Mouse (Mus musculus): ENCODE measurements around the gene Adat1. TPM values are rescaled to one million over a fixed set of nuclear protein-coding genes. Genes with fewer than 3 reads are reported as not detected.
"Not testable (repeated sequence)": the region's sequence is repeated elsewhere in the genome, so short reads cannot be mapped to it uniquely, and the experiment has no call there.

Gene Adat1
- total RNA-seq, 2 experiments from 2014 or later: 4.8 to 5.2 TPM

DNA sequence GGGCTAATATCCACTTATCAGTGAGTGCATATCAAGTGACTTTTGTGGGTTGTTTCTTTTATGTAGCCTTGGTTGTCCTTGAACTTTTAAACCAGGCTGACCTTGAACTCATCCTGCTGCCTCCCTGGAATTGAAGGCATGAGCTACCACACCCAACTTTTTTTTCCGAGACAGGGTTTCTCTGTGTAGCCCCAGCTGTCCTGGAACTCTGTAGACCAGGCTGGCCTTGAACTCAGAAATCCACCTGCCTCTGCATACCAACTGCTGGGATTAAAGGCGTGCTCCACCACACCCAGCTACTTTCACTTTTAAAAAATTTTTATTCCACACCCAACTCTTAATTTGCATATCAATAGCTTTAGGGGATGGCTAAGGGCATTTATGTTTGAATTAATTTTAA lies 48.6 kb downstream of the Adat1 start:
- intact Hi-C loops (cut with DNase I): no loop called here
- DNase-seq (ENCODE audit: low spot score in 2 of 2): no peak

GRCm38 (mm10) chr8:111941101-111941454 lies 51.0 kb downstream of the Adat1 start:
- intact Hi-C loops (cut with DNase I): loop anchor here (2.0 kb wide), 1 partner anchor 50 kb away; no protein-coding TSS in a partner anchor
- no peak for DNase-seq (ENCODE audit: low spot score in 2 of 2)

- peak; percentile 97 for DNase-seq (ENCODE audit: low spot score in 2 of 2)
- intact Hi-C loops (cut with DNase I): loop anchor here (2.0 kb wide), 1 partner anchor 50 kb away; no protein-coding TSS in a partner anchor
Observed at GRCm38 (mm10) chr8:111940171-111941100, 51.7 kb downstream of the Adat1 start, which contains the start of gene Gabarapl2. TSS of gene Gabarapl2 (plus strand) at chr8:111940703.

DNA sequence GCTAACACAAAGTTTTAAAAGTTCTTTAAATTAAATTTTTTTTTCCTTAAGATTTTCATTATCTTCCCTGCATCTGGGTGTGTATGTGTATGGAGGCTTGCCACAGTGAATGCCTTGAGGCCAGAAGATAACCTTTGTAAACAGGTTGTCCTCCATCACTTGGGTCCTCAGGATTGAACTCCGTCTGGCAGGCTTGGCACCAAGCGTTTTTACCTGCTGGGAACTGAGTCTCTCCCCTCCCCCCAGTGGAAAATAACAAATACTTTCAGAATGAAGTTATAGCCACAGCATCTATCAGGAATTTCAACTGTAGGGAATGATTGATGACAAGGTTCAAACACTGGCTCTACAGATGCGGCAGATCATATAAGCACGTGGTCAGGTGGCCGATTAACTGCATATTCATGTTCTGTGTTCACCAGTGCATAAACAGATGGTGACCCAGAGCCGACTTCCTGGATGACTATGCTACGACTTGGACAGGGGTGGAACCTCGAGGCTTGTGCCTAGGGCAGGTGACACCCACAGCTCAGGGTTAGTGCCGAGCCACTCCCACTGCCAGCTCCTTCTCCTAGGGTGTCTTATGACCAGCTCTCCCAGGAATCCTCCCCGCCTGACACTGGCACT lies 52.5 kb downstream of the Adat1 start:
- intact Hi-C loops (cut with DNase I): loop anchor here (2.0 kb wide), 1 partner anchor 51 kb away; no protein-coding TSS in a partner anchor
- DNase-seq (ENCODE audit: low spot score in 2 of 2): no peak

- intact Hi-C loops (cut with DNase I); DNase-seq (ENCODE audit: low spot score in 2 of 2): not testable (repeated sequence)
Observed at GRCm38 (mm10) chr8:111938076-111938985, 53.8 kb downstream of the Adat1 start.

- no peak for DNase-seq (ENCODE audit: low spot score in 2 of 2)
- intact Hi-C loops (cut with DNase I): no loop called here
Observed at GRCm38 (mm10) chr8:111937184-111937583, 54.9 kb downstream of the Adat1 start.

- no peak for DNase-seq (ENCODE audit: low spot score in 2 of 2)
- intact Hi-C loops (cut with DNase I): no loop called here
Observed at GRCm38 (mm10) chr8:111934201-111934600, 57.9 kb downstream of the Adat1 start.

DNA sequence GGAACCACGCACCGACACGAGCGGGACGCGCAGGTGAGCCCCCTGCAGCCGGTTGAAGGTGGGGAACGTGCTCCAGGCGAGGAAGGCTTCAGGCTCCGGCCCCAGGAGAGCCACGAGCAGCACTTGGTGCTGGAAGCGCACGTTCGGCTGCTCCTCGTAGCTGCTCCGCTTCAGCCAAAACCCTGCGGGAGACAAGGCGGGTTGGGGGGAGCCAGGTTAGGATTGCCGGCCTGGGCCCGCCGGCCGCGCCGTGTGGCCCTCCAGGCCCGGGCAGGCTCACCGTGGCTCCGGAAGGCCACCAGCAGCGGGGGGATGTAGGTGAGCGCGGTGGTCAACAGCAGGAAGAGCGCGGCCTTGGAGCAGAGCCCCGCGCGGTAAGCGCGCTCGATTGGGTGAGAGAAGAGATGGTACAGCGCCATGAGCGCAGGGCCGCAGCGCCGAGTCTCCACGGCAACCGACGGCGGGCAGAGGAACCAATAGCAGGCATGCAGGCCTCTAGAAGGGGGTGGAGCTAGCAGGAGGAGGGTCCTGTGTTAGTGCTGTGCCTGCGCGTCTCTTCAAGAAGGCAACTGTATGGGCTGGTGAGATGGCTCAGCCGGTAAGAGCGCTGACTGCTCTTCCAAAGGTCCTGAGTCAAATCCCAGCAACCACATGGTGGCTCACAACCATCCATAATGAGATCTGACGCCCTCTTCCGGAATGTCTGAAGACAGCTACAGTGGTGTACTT lies 58.6 kb downstream of the Adat1 start, which contains the start of gene Tmem231:
Gene Tmem231, minus strand, starts transcription at position 534 of the 729 bp plus-strand sequence.
- intact Hi-C loops (cut with DNase I): no loop called here
- DNase-seq (ENCODE audit: low spot score in 2 of 2): peak; percentile 92 to 94

DNA sequence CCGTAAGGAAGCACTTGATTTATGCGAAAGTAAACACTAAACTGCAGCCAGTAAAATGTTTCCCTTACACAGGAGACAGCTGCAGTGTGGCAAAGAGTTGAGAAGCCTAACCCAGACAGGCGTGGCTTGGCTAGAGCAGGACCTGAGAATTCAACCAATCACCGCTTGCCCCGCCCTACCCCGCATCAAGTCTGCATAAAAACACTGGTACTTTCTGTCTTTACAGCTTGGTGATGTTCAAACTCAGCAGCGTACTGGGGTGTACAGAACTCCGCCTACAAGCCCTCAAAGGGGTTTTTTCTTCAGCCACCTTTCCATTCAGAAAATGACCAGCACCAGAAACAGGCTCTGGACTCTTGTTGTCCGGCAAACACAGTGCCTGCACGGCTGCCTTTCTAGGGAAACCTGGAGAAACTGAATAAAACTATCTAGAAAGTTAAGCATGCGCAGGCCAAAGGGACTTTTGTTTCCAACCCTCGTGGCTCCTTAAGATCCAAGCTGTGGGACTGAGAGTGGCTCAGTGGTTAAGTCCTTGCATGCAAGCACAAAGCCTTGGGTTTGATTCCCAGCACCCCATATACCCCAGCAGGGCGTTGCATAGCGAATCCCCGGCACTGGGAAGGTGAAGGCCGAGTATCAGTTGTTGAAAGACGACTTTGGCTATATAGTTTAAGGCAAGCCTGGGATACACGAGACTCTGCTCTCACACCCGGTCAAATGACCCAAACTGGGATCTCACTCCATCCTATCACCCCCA lies 59.3 kb downstream of the Adat1 start:
- intact Hi-C loops (cut with DNase I): no loop called here
- peak in 1 of 2 experiments; percentile 34 for DNase-seq (ENCODE audit: low spot score in 2 of 2)

- intact Hi-C loops (cut with DNase I): no loop called here
- DNase-seq (ENCODE audit: low spot score in 2 of 2): no peak
Observed at GRCm38 (mm10) chr8:111931721-111932120, 60.4 kb downstream of the Adat1 start.

- no peak for DNase-seq (ENCODE audit: low spot score in 2 of 2)
- intact Hi-C loops (cut with DNase I): no loop called here
Observed at GRCm38 (mm10) chr8:111929648-111930344, 62.3 kb downstream of the Adat1 start.

- DNase-seq (ENCODE audit: low spot score in 2 of 2): no peak
- intact Hi-C loops (cut with DNase I): no loop called here
Observed at GRCm38 (mm10) chr8:111924976-111925375, 67.1 kb downstream of the Adat1 start.

GRCm38 (mm10) chr8:111923383-111923804 lies 68.7 kb downstream of the Adat1 start:
- peak in 1 of 2 experiments; percentile 56 for DNase-seq (ENCODE audit: low spot score in 2 of 2)

DNA sequence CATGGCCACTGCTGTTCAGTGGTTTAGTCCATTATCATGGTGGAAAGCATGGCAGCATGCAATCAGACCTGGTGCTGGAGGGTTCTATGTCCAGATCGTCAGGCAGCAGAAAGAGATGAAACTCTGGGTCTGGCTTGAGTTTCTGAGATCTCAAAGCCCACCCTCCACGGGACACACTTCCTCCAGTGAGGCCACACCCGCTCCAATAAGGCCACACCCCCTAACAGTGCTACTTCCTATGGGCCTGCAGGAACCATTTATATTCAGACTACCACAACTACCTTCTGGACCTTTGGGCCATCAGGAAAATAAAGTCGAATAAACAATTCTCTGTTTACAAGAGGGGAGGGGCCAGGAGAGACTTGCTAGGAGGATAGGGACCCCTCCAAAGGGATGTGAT lies 71.1 kb downstream of the Adat1 start:
- intact Hi-C loops (cut with DNase I): no loop called here
- no peak for DNase-seq (ENCODE audit: low spot score in 2 of 2)

More at GRCm38 (mm10) chr8:111923383-111923804, 68.7 kb downstream of the Adat1 start:
- intact Hi-C loops (cut with DNase I): no loop called here

GRCm38 (mm10) chr8:111919663-111920062 lies 72.4 kb downstream of the Adat1 start:
- no peak for DNase-seq (ENCODE audit: low spot score in 2 of 2)
- intact Hi-C loops (cut with DNase I): no loop called here
